Mouse (Mus musculus) kidney, embryonic 14.5 days (tissue): Measurements from ENCODE around the gene Musk. TPM values are rescaled to one million over a fixed set of nuclear protein-coding genes. Genes with fewer than 3 reads are reported as not detected.

Experiments used
- ATAC-seq: fragments of 200-750 bp; cut with Nextera tagmentation; 2 replicates; pipeline ENCODE4 v1.8.0; 2017; ENCODE audit warnings: moderate number of reproducible peaks, mild to moderate bottlenecking, moderate TSS enrichment, moderate library complexity; ENCODE audit not compliant: low FRiP score, low TSS enrichment
- H3K27ac ChIP-seq: fragments of 300-500 bp; sonication (generic); 2 replicates; pipeline ENCODE4 v1.5.1; 2014; ENCODE audit warnings: low read depth, mild to moderate bottlenecking, low read length, moderate library complexity, mixed read lengths
- H3K27me3 ChIP-seq: fragments of 300-500 bp; sonication (generic); 2 replicates; pipeline ENCODE4 v1.6.1; 2014; ENCODE audit warnings: mild to moderate bottlenecking, low read length; ENCODE audit not compliant: control insufficient read depth, insufficient read depth
- H3K36me3 ChIP-seq: fragments of 300-500 bp; sonication (generic); 2 replicates; pipeline ENCODE4 v1.6.1; 2014; ENCODE audit warnings: low read length, mixed read lengths; ENCODE audit not compliant: control insufficient read depth, insufficient read depth
- H3K4me1 ChIP-seq: fragments of 300-500 bp; sonication (generic); 2 replicates; pipeline ENCODE4 v1.6.1; 2014; ENCODE audit warnings: low read length, mixed read lengths; ENCODE audit not compliant: control insufficient read depth, insufficient read depth
- H3K4me2 ChIP-seq: fragments of 300-500 bp; sonication (generic); replicated peaks from 2 replicates; pipeline ENCODE4 v1.6.1; 2014; ENCODE audit warnings: low read depth, mild to moderate bottlenecking, low read length
- H3K4me3 ChIP-seq: fragments of 300-500 bp; sonication (generic); 2 replicates; pipeline ENCODE4 v1.5.1; 2014; ENCODE audit warnings: mild to moderate bottlenecking, low read length
- H3K9ac ChIP-seq: fragments of 300-500 bp; sonication (generic); 2 replicates; pipeline ENCODE4 v1.6.1; 2014; ENCODE audit warnings: low read depth, mild to moderate bottlenecking, low read length, moderate library complexity
- H3K9me3 ChIP-seq: fragments of 300-500 bp; sonication (generic); 2 replicates; pipeline ENCODE4 v1.6.1; 2016; ENCODE audit warnings: low read length; ENCODE audit not compliant: control insufficient read depth
- WGBS: fragments of 180-500 bp; shearing (Covaris S2); extraction: QIAGEN DNeasy Blood & Tissue Kit; methylation state at CpG from one replicate; pipeline ENCODE4 v1.1.7; 2014; 5-methylcytosine and 5-hydroxymethylcytosine counted together
- polyA plus RNA-seq: library from polyadenylated mRNA; unstranded; fragments of >200 nt; fragmentation: Nextera tagmentation; extraction: Ambion mirVana; gene quantifications from 2 replicates; pipeline ENCODE4 v1.2.1, GENCODE M21; 2014

Gene Musk
- polyA plus RNA-seq, 1 experiment from 2014 or later = 0.14 TPM

DNA sequence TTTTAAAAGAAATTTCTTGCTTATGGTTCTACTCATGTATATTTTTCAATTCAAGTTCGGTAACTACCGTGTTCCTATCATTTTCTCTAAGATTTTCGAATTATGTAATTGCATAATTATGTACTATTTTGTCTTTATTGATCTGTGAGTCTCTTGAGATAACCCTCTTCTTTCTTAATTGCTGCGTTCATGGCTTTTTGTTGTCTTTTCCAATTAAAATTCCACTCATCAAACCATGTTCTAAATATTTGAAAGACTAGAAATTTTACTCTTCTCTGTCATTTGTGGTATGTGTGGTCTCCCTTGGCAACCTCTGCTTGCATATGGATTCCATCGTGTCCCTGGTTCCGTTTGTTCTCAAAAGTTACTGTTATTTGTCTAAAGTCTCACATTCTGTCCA lies 79.6 kb downstream of the Musk start:
- no peak for ATAC-seq
- no peak overlapping the region for H3K4me3 ChIP-seq
- H3K4me2 ChIP-seq = no peak overlapping the region
- no peaks in the 10 kb centered on the region for H3K4me1 ChIP-seq
- H3K36me3 ChIP-seq = no peaks in the 10 kb centered on the region
- no peaks in the 10 kb centered on the region for H3K9me3 ChIP-seq
- H3K9ac ChIP-seq = no peak overlapping the region
- H3K27me3 ChIP-seq = no peaks in the 10 kb centered on the region
- no peak overlapping the region for H3K27ac ChIP-seq
- 85% methylated on average over 6 of the region's 6 CpGs for WGBS

DNA sequence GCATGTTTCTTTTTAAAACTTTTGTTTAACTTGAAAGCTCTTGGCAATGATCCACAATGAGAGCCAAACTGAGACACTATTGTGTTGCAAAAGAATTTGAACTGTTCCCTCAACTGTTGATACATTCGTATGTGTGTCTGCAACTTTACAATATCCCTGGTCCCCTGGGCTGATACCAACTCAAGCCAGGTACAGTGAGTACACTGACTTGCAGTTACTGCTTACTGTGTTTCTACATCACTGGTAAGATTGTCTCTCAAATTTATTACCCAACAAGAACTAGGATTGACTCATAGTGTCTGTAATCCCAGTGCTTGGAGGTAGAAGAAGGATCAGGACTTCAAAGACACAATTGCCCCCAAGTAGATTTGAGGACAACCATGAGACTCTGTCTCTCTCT lies 85.3 kb downstream of the Musk start:
- H3K9me3 ChIP-seq = no peaks in the 10 kb centered on the region
- no peak overlapping the region for H3K27ac ChIP-seq
- no peaks in the 10 kb centered on the region for H3K27me3 ChIP-seq
- ATAC-seq = no peak
- H3K36me3 ChIP-seq = no peaks in the 10 kb centered on the region
- no peak overlapping the region for H3K9ac ChIP-seq
- 66% methylated on average over 1 of the region's 1 CpGs for WGBS
- no peaks in the 10 kb centered on the region for H3K4me1 ChIP-seq
- no peak overlapping the region for H3K4me3 ChIP-seq
- no peak overlapping the region for H3K4me2 ChIP-seq

- Histone ChIP-seq H3K27me3 (no peaks in the 10 kb centered on the region), H3K9me3 (no peaks in the 10 kb centered on the region), H3K36me3 (no peaks in the 10 kb centered on the region), H3K4me2 (no peak overlapping the region), H3K4me3 (no peak overlapping the region), H3K9ac (no peak overlapping the region), H3K4me1 (no peaks in the 10 kb centered on the region), H3K27ac (no peak overlapping the region)
- ATAC-seq = no peak
- WGBS = 88% methylated on average over 10 of the region's 10 CpGs
These were observed 87.8 kb downstream of the Musk start for GRCm38 (mm10) chr4:58373599-58373998.

- Histone ChIP-seq H3K27ac (no peak overlapping the region), H3K4me3 (no peak overlapping the region), H3K36me3 (no peaks in the 10 kb centered on the region), H3K4me1 (no peaks in the 10 kb centered on the region), H3K9ac (no peak overlapping the region), H3K4me2 (no peak overlapping the region), H3K9me3 (no peaks in the 10 kb centered on the region), H3K27me3 (no peaks in the 10 kb centered on the region)
- 81% methylated on average over 7 of the region's 7 CpGs for WGBS
- no peak for ATAC-seq
These were observed 88.5 kb downstream of the Musk start for GRCm38 (mm10) chr4:58374141-58374870.

- no peak overlapping the region for H3K4me2 ChIP-seq
- no peak for ATAC-seq
- H3K4me1 ChIP-seq = no peaks in the 10 kb centered on the region
- no peaks in the 10 kb centered on the region for H3K27me3 ChIP-seq
- H3K9ac ChIP-seq = no peak overlapping the region
- no peak overlapping the region for H3K27ac ChIP-seq
- no peaks in the 10 kb centered on the region for H3K36me3 ChIP-seq
- no peaks in the 10 kb centered on the region for H3K9me3 ChIP-seq
- H3K4me3 ChIP-seq = no peak overlapping the region
- 89% methylated on average over 4 of the region's 4 CpGs for WGBS
These were observed 93.4 kb downstream of the Musk start for GRCm38 (mm10) chr4:58379186-58379585.

DNA sequence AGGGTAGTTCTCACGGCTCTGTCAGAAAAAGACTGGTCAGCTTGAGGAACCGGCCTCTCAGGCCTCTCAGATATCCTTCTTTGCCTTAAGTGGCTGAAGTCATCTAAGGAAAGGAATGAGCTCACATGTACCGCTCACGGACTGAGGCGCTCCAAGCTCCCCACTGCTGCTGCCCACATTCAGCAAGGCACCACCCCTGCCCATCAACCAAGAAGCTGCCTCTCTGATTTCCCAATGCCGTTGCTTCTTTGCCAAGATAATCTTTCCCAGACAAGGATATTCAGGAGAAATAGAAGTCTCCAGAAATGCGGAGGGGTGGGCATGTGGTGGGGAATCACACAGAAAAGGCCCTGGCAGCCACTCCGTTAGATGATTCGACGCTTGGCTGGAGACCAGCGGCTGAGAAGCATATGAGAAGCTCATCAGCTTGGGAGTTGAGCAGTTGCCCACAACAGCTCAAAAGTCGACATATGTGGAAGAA lies 115.1 kb downstream of the Musk start:
- WGBS = 87% methylated on average over 12 of the region's 12 CpGs
- Histone ChIP-seq H3K36me3 (no peaks in the 10 kb centered on the region), H3K4me2 (no peak overlapping the region), H3K9ac (no peak overlapping the region), H3K4me3 (no peak overlapping the region), H3K27ac (no peak overlapping the region), H3K9me3 (no peaks in the 10 kb centered on the region), H3K27me3 (no peaks in the 10 kb centered on the region), H3K4me1 (no peaks in the 10 kb centered on the region)
- no peak for ATAC-seq

DNA sequence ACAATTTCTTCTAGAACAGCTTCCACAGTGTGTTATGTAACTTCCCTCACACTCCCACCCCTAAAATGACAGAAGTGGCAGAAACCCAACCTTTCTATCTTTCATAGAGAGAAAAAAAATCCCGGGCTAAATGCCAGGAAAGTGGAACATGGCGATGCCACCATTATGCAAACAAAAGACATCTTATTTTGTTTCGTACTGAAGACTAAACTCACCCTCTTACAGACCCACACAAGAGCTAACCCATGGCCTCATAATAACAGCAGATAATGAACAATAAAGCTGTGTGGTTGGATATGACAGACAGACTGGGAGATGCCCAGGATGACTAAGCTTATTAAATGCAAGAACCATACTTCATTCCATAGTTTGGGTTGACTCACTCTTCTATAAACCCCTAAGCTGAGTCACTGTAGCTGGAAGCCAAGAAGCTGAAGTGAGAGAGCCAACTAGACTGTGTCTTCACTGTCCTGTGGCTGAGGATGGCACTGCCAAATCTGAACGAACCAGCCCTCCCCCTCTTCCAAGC lies 116.3 kb downstream of the Musk start:
- no peaks in the 10 kb centered on the region for H3K4me1 ChIP-seq
- H3K36me3 ChIP-seq = no peaks in the 10 kb centered on the region
- H3K4me3 ChIP-seq = no peak overlapping the region
- no peak overlapping the region for H3K27ac ChIP-seq
- ATAC-seq = no peak
- H3K9ac ChIP-seq = no peak overlapping the region
- H3K9me3 ChIP-seq = no peaks in the 10 kb centered on the region
- 88% methylated on average over 4 of the region's 4 CpGs for WGBS
- no peak overlapping the region for H3K4me2 ChIP-seq
- no peaks in the 10 kb centered on the region for H3K27me3 ChIP-seq

- Histone ChIP-seq H3K9ac (no peak overlapping the region), H3K4me3 (no peak overlapping the region), H3K4me1 (no peaks in the 10 kb centered on the region), H3K36me3 (no peaks in the 10 kb centered on the region), H3K9me3 (no peaks in the 10 kb centered on the region), H3K27ac (0 out of 2 replicates have a peak overlapping the region, but pooled peaks have one; percentile 33), H3K4me2 (no peak overlapping the region), H3K27me3 (no peaks in the 10 kb centered on the region; the same call in 1 of the 2 replicates)
- ATAC-seq = 0 out of 2 replicates have a peak, but pooled peaks have one; percentile 60
- 66% methylated on average over 13 of the region's 13 CpGs for WGBS
These were observed 127.7 kb downstream of the Musk start for GRCm38 (mm10) chr4:58413188-58414185.
